Mouse (Mus musculus) spleen, adult 12 weeks (tissue): Measurements from ENCODE around the gene Tyrobp.
A peak's percentile ranks its signal among the peaks of the same experiment; 100 is the strongest.

Experiments
- DNase-seq: peaks from one replicate; pipeline ENCODE4 v3.0.0; 2022; ENCODE audit warnings: low spot score

The Tyrobp gene

GRCm38 (mm10) chr7:30423071-30423641 lies 9.6 kb downstream of the Tyrobp start:
- peak; percentile 35 for DNase-seq

DNA sequence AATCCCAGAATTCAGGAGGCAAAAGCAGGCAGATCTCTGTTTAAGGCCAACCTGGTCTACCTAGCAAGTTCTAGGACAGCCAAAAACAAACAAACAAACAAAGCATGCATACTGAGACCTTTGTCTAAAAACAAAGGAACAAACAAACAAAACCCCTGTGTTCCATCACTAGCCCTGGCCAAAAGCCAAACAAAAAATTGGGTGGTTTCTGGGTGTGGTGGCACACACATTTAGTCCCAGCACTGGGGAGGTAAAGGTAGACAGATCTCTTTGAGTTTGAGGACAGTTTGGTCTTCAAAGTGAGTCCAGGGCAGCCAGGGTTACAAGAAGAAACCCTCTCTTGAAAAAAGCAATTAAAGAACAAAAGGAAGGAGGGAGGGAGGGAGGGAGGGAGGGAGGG lies 15.8 kb downstream of the Tyrobp start:
- no peak for DNase-seq

DNA sequence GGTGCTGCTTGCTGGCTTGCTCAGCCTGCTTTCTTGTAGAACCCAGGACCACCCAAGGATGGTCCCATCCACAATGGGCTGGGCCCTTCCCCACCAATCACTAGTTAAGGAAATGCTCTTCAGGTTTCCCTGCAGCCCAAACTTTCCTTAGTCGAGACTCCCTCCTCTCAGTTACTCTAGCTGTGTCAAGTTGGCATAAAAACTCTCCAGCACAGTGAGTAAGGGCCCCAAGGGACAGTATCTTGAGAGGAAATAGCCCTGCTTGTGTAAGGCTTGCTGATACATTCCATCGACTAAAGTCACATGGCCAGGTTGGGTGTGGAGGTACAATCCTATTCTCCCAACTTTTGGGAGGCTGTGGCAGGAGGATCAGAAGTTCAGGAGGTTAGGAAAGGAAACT lies 16.6 kb downstream of the Tyrobp start:
- no peak for DNase-seq

GRCm38 (mm10) chr7:30431793-30432192 lies 18.2 kb downstream of the Tyrobp start:
- peak; percentile 23 for DNase-seq

DNA sequence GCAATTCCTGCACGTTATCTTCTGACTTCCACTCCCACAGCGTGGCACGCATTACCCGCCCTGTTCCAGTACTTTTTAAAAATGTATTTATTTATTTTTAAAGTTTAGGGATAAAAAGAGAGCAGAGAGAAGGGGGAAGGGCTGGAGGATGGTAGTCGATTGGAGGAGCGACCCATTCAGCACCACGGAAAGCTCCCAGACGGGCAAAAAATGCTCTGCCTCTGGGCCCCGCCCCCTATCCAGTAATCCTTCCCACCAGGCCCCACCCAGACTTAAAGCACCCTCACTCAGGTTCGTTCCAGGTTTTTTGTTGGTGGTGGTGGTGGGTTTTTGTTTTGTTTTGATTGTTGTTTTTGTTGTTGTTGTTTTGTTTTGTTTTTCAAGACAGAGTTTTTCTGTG lies 20.7 kb downstream of the Tyrobp start:
- no peak for DNase-seq

GRCm38 (mm10) chr7:30434701-30435100 lies 21.1 kb downstream of the Tyrobp start:
- DNase-seq, result no peak

DNA sequence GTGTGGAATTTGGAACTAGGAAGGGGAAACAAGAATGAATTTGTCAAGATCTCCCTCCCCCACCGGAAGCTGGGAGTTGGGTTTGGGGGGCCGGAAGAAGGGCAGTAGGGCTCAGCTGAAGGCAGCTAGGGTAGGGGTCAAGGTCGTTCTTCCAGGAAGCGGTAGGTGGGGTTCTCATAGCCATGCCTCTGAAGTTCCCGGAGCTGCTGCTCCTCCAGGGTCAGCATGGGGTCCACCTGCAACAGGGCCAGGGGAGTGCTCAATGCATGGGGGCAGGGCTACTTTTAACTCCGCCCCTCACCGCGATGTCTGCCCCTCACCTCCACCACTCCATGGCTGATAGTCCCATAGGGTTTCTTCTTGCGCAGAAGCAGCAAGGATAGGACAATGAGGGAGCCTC lies 21.6 kb downstream of the Tyrobp start:
- DNase-seq, result no peak

DNA sequence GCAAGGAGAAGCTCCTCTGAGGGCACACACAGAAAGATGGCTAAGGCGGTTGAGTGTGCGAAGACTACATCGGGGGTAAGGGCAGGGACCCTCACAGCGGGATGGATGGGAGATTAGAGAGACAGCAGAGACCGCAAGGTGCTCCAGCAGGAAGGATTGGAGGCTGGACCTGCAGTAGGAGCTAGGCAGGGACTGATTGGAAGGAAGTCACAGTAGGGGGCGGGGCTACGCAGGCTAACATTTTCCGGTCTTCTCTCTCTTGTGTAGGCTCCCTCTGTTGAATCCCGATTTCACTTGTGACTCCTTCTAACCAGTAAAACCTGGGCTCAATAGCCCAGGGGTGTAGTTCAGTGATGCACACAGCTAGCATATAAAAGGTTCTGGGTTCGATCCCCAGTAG lies 23.3 kb downstream of the Tyrobp start:
- DNase-seq, result no peak

- no peak for DNase-seq
These were observed 26.2 kb downstream of the Tyrobp start for GRCm38 (mm10) chr7:30439734-30440133.

DNA sequence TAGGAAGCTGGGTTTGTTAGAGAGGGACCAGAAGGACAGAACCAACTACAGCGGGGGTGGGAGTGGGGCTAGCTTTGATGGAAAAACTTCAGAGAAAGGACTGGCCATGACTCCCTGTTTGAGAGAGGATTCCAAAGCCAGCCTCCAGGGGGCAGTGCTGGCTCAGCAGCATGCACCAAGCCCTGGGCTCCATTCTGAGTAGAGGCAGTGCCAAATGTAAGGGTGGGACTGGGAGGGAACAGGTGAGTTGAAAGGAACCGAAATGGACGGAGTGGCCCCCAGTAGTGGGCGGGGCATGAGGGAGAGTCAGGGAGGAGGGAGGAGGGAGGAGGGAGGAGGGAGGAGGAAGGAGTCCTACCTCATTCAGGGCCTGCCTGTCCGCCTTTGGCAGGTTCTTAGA lies 27.1 kb downstream of the Tyrobp start:
- peak; percentile 19 for DNase-seq

DNA sequence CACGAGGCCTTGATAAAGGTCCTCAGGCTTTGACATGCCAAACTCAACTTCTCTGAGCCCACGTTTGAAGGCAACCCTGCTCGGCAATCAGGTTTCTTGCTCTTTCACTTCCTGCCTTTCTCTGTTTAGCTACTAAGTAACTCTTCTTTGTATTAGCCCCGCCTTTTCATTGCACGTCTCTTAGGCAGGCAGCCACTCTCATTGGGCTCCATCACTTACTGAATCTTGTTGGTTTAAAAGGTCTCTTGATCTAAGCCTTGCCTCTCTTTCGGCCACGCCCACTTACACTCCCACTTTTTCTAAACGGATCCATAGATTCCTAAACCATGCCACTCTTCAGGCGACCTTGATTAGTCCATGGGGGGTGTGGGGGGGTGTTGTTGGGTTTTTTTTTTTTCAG lies 30.1 kb downstream of the Tyrobp start:
- no peak for DNase-seq

DNA sequence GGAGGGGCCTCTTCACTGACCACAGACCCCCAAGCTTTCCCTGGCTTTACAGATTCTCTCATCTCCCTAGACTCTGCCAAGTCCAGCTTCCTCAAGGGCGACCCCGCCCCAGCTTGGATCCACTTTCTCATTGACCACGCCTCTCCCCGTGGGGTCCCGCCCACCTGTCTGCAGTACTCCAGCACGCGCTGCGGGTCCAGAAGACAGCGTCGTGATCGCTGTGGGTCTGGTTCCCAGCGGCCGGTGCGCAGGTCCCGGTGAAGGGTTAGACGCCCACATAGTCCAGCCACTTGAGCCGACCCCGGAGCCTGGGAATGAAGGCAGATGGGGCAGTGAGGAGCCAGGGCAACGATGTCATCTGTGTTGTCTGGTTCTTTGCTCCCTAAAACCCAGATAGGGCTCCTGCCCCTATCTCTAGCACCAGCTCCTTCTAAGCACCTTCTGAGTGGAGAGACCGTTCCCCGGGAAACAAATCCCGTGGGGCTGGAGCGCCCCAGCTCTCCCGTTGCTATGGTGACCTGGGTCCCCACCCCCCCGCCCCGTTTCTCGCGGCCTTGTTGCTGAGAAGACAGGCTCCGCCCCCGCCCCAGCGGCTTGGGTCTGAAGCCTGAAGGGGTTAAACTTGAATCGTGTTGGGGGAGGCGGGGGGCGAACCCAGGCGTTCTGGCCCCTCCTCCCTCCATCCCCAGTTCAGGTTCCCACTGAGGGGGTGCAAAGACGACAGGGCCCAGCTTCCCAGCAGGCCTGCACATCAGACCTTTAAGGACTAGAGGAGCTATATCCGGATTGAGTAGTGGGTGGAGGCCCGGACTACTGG lies 30.8 kb downstream of the Tyrobp start:
- no peak for DNase-seq

GRCm38 (mm10) chr7:30444971-30445751 lies 31.6 kb downstream of the Tyrobp start, which contains the start of gene Aplp1:
Gene Aplp1 (minus strand): TSS chr7:30445535.
- no peak for DNase-seq

- DNase-seq, result no peak
These were observed 36.7 kb downstream of the Tyrobp start for GRCm38 (mm10) chr7:30450241-30450640.

DNA sequence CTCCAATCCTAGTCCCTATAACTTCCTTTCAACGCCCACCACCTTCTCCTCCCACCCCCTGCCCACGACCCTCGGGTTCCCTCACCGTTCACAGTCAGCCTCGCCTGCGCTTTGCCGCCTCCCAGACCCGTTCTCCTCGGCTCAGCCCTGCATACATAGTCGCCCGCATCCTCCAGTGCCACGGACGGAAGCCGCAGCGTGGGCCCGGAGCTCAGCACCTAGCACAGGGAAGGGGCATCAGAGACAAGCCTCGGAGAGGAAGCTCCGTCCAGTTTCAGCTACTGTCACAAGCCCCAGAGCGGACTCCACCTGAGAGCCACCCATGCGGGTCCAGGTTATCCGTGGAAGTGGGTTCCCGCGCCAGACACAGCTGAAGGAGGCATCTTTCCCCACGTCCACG lies 39.8 kb downstream of the Tyrobp start:
- no peak for DNase-seq

DNA sequence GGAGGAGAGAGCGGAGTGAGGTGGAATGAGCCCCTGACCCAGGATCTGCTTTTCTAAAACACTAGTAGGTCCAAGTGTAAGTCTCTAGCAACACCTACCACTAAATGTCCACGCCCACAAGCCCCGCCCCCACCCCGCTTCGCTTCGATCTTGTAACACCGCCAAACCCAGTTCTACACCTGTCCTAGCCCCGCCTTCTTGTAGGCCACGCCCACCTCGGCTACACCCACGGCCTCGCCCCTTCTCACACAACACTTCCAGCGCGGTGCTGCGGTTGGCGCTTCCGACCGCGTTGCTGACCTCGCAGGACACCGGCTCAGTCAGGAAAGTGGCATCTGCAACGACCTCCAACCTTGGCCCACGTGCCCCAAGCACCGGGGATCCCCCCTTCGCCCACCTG lies 40.2 kb downstream of the Tyrobp start:
- DNase-seq, result no peak

GRCm38 (mm10) chr7:30454259-30454658 lies 40.7 kb downstream of the Tyrobp start:
- DNase-seq, result no peak

- no peak for DNase-seq
These were observed 42.9 kb downstream of the Tyrobp start for GRCm38 (mm10) chr7:30456487-30456886.

- no peak for DNase-seq
These were observed 43.5 kb downstream of the Tyrobp start for GRCm38 (mm10) chr7:30456911-30457628.

DNA sequence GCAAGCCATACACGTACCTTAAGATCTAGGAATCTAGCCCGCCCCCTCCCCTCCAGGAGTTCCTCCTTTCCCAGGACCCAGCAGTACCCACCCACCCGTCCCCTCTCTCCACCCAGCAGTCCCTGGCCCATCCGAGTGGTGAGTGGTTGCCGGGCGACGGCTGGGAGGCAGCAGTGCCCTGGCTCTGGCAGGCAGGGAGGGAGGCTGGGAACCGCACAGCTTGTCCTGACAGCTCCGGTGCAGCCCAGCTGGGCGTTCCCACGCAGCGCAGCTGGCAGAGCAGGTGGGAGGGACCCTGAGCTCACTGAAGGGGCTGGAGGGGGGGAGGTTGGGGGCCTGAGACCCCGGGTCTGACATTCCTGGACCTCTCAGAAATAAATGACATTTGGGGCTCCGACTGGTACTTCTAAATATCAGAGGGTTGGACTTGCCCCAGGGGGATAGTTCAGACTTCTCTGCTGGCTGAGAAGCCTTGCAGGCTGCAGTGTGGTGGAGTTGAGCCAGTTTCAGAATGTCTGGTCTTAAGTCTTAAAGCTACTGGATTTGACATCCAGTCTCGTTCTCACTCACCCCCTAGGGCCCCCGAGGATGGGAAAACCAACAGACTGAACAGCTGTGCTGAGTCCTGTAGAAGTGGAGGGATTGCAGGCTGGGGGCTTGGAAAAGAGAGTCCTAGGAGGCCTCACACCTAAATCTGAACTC lies 44.2 kb downstream of the Tyrobp start, which contains the start of the genes Kirrel2 and Nphs1:
Gene Kirrel2, minus strand, starts transcription at position 62 of the 702 bp plus-strand sequence.
Gene Nphs1, plus strand, starts transcription at position 687 of the 702 bp plus-strand sequence.
- no peak for DNase-seq

GRCm38 (mm10) chr7:30459484-30459883 lies 45.9 kb downstream of the Tyrobp start:
- no peak for DNase-seq
